Mouse (Mus musculus) embryonic facial prominence, embryonic 15.5 days (tissue): ENCODE measurements around the gene 1110059E24Rik. TPM values are rescaled to one million over a fixed set of nuclear protein-coding genes. Genes with fewer than 3 reads are reported as not detected.

Source experiments
- ATAC-seq: fragments of 200-750 bp; cut with Nextera tagmentation; 2 replicates; pipeline ENCODE4 v1.8.0; 2017; ENCODE audit warnings: low read depth, moderate TSS enrichment; ENCODE audit not compliant: insufficient number of reproducible peaks, low FRiP score, low TSS enrichment
- H3K27ac ChIP-seq: fragments of 300-500 bp; sonication (generic); replicated peaks from 2 replicates; pipeline ENCODE4 v1.5.1; 2015; ENCODE audit warnings: mild to moderate bottlenecking, inconsistent platforms
- H3K27me3 ChIP-seq: fragments of 300-500 bp; sonication (generic); 2 replicates; pipeline ENCODE4 v1.6.1; 2015; ENCODE audit warnings: inconsistent platforms
- H3K36me3 ChIP-seq: fragments of 300-500 bp; sonication (generic); 2 replicates; pipeline ENCODE4 v1.6.1; 2015; ENCODE audit warnings: mild to moderate bottlenecking, inconsistent platforms
- H3K4me1 ChIP-seq: fragments of 300-500 bp; sonication (generic); 2 replicates; pipeline ENCODE4 v1.6.1; 2015; ENCODE audit warnings: inconsistent platforms
- H3K4me2 ChIP-seq: fragments of 300-500 bp; sonication (generic); replicated peaks from 2 replicates; pipeline ENCODE4 v1.6.1; 2015; ENCODE audit warnings: mild to moderate bottlenecking, inconsistent platforms
- H3K4me3 ChIP-seq: fragments of 300-500 bp; sonication (generic); replicated peaks from 2 replicates; pipeline ENCODE4 v1.5.1; 2015; ENCODE audit warnings: mild to moderate bottlenecking, inconsistent platforms
- H3K9ac ChIP-seq: fragments of 300-500 bp; sonication (generic); 2 replicates; pipeline ENCODE4 v1.6.1; 2015; ENCODE audit warnings: inconsistent platforms
- H3K9me3 ChIP-seq: fragments of 300-500 bp; sonication (generic); replicated peaks from 2 replicates; pipeline ENCODE4 v1.6.1; 2016; ENCODE audit warnings: inconsistent platforms
- WGBS: fragments of 180-500 bp; shearing (Covaris S2); methylation state at CpG from one replicate; pipeline ENCODE4 v1.1.7; 2015; 5-methylcytosine and 5-hydroxymethylcytosine counted together
- polyA plus RNA-seq: library from polyadenylated mRNA; unstranded; fragments of >200 nt; fragmentation: Nextera tagmentation; extraction: Ambion mirVana; gene quantifications from 2 replicates; pipeline ENCODE4 v1.2.1, GENCODE M21; 2015

The 1110059E24Rik gene
- polyA plus RNA-seq, result 46.4 and 49.8 TPM in 2 replicates

DNA sequence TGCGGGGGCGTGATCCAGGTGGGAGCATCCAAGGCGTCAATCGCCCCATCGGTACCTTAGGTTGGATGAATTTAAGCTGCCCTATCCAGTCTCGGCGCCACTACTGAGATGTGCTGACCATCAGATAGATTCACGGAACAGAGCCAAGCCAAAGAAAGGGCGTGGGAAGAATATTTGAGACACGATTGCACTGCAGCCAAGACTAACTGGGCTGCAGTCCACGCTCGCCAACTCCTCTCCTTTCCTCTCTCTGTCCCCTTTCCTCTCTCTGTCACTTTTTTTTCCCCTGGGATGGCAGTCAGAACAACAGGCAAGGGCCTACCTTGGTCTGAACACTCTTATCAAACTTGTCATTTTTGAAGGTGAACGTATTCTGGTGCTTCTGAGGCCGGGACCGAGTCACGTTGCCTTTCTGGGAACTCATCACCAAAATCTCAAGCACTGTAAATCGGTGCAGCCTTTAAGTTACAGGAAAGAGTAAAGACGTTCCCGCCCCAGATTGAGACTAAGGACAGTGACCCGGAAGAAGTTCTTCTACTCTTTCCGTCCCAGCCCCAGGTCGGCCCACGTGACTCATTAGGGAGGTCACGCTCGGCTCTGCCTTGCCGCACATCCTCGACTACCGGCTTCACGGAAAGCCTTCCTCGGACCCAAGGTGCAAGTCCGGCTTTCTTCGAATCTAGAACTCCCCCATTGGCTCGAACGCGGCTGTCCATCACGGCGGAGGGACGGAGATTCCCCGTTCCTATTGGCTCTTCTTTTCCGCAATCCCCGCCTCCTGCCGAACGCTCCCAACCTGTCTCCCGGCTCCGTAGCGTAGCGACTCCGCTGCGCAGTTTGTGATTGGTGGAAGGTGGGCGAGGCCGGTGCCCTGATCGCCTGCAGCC lies at the start of gene 1110059E24Rik:
Gene 1110059E24Rik, minus strand, starts transcription at position 692 of the 887 bp plus-strand sequence.
- peak within 1 kb of the TSS; percentile 96 for H3K27ac ChIP-seq
- WGBS, result 4% methylated on average over 52 of the region's 52 CpGs
- H3K36me3 ChIP-seq, result no peaks in the 10 kb centered on the region
- H3K27me3 ChIP-seq, result no peaks in the 10 kb centered on the region
- peak within 1 kb of the TSS; percentile 89 for H3K4me3 ChIP-seq
- peak within 1 kb of the TSS; percentile 84 for H3K9ac ChIP-seq
- H3K9me3 ChIP-seq, result no peaks in the 10 kb centered on the region
- peak within 1 kb of the TSS; percentile 72 for H3K4me2 ChIP-seq
- peak; percentile 99 for ATAC-seq
- peaks cover 21% of the 10 kb centered on the region for H3K4me1 ChIP-seq

GRCm38 (mm10) chr19:21680986-21681385 lies 28.2 kb upstream of the 1110059E24Rik start:
- H3K9me3 ChIP-seq, result no peaks in the 10 kb centered on the region
- ATAC-seq, result no peak
- no peaks in the 10 kb centered on the region for H3K27me3 ChIP-seq
- no peak overlapping the region for H3K4me2 ChIP-seq
- WGBS, result 95% methylated on average over 10 of the region's 10 CpGs
- peaks cover 26% of the 10 kb centered on the region for H3K36me3 ChIP-seq
- no peak overlapping the region for H3K27ac ChIP-seq
- no peak overlapping the region for H3K4me3 ChIP-seq
- no peak overlapping the region for H3K9ac ChIP-seq
- no peaks in the 10 kb centered on the region for H3K4me1 ChIP-seq

DNA sequence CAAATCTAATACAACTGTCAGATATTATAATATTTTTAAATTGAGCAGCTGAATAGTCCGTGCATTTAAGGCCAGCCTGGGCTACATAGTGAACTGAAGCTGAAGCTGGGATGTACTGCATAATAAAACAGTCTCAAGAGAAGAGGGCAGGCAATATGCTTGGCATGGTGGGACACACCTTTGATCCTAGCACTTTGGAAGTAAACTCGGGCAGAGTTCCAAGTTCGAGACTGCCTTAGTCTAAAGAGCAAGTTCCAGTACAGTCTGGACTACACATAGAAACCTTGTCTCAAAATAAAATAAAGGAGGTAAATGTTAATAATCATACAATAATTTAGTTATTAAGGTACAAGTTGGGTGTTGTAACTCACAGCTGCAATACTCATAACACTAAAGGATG lies 27.3 kb upstream of the 1110059E24Rik start:
- WGBS, result 94% methylated on average over 3 of the region's 3 CpGs
- Histone ChIP-seq H3K9ac (no peak overlapping the region), H3K4me1 (no peaks in the 10 kb centered on the region), H3K9me3 (no peaks in the 10 kb centered on the region), H3K27ac (no peak overlapping the region), H3K4me2 (no peak overlapping the region), H3K27me3 (no peaks in the 10 kb centered on the region), H3K36me3 (peaks cover 27% of the 10 kb centered on the region), H3K4me3 (no peak overlapping the region)
- no peak for ATAC-seq

DNA sequence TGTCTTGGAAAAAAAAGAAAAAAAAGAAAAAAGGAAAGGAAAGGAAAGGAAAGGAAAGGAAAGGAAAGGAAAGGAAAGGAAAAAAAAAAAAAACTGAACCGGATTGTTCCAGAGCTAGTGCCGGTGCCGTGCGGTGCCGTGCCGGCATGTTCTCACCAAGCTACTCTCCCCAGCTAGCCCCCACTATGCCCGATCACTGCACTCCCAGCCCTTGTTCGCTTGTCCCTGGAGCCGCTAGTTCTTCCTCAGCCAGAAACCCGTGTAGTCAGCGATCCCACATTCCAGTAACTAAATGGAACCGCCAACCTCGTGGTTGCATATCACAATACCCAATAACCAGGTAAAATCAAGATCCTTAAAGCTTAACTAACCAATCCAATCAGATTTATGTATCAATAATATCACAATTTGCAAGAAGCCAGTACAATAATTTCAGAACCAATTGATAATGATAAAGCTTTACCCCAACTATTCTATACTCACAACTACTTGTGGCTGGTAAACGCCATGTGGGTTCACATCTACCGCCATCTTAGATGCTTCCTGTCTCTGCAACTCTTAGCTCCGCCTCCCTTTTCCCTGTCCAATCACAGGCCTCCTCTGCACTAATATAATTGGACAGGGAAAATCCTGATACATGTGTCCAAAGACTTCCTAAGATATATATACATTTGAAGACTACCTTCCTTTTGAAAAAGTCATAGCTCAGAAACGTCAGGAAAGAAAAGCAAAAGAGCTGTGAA lies 21.7 kb upstream of the 1110059E24Rik start:
- no peak overlapping the region for H3K4me2 ChIP-seq
- no peaks in the 10 kb centered on the region for H3K27me3 ChIP-seq
- no peak overlapping the region for H3K9ac ChIP-seq
- no peaks in the 10 kb centered on the region for H3K4me1 ChIP-seq
- H3K36me3 ChIP-seq, result peaks cover 12% of the 10 kb centered on the region; the same call in 1 of the 2 replicates
- ATAC-seq, result no peak
- 94% methylated on average over 17 of the region's 17 CpGs for WGBS
- no peak overlapping the region for H3K27ac ChIP-seq
- no peak overlapping the region for H3K4me3 ChIP-seq
- no peaks in the 10 kb centered on the region for H3K9me3 ChIP-seq

- WGBS, result 76% methylated on average over 4 of the region's 4 CpGs
- Histone ChIP-seq H3K4me1 (no peaks in the 10 kb centered on the region), H3K27me3 (no peaks in the 10 kb centered on the region), H3K27ac (no peak overlapping the region), H3K36me3 (no peaks in the 10 kb centered on the region), H3K4me3 (no peak overlapping the region), H3K9me3 (no peaks in the 10 kb centered on the region), H3K9ac (no peak overlapping the region), H3K4me2 (no peak overlapping the region)
- ATAC-seq, result no peak
Measured at GRCm38 (mm10) chr19:21669650-21670049, 16.9 kb upstream of the 1110059E24Rik start.

- Histone ChIP-seq H3K27me3 (no peaks in the 10 kb centered on the region), H3K36me3 (no peaks in the 10 kb centered on the region), H3K4me1 (no peaks in the 10 kb centered on the region), H3K4me2 (no peak overlapping the region), H3K9me3 (no peaks in the 10 kb centered on the region), H3K27ac (no peak overlapping the region), H3K9ac (no peak overlapping the region), H3K4me3 (no peak overlapping the region)
- 78% methylated on average over 4 of the region's 4 CpGs for WGBS
- ATAC-seq, result no peak
Measured at GRCm38 (mm10) chr19:21663756-21664456, 11.1 kb upstream of the 1110059E24Rik start.

DNA sequence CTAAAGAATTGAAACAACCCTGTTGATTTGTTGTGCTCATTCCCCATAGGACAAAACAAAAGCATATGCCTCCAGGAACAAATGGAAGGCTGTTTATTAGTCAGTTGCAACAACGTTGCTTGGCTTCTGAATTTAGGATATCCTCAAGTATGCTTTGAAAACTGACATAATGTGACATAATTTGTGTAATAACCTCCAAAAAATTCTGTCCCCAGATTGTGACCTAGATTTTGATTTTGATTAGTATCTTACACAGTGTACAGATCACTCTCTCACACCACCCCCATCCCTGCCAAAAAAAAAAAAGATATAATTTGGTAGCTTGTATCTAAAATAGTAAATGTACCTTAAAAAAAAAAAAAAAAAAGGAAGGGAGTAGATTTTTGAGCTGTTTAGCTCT lies 8.0 kb upstream of the 1110059E24Rik start:
- Histone ChIP-seq H3K27me3 (no peaks in the 10 kb centered on the region), H3K4me3 (no peak overlapping the region), H3K27ac (no peak overlapping the region), H3K9ac (no peak overlapping the region), H3K4me1 (no peaks in the 10 kb centered on the region; the same call in 1 of the 2 replicates), H3K4me2 (no peak overlapping the region), H3K9me3 (no peaks in the 10 kb centered on the region), H3K36me3 (no peaks in the 10 kb centered on the region)
- ATAC-seq, result no peak
- 48% methylated on average over 1 of the region's 1 CpGs for WGBS

DNA sequence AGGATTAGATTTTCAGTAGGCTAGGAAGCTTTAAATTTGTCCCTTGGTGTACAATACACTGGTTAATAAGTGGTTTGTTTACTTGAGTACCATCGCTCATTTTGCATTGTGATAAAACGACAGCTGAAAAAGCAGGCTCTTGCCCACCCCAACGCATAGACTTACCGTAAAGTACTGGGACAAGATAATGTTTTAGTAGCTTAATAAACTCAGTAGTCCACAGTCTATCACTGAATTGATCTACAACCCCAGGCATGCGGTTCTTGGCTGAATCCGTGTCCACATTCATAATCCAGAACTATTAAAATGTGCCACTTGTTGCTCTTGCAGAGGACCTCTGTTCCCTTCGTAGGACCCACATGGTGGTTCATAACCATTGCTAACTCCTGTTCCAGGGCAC lies 2.0 kb upstream of the 1110059E24Rik start:
- no peak overlapping the region for H3K9ac ChIP-seq
- H3K4me1 ChIP-seq, result peaks cover 15% of the 10 kb centered on the region

GRCm38 (mm10) chr19:21653172-21653981 lies 601 bp upstream of the 1110059E24Rik start, which contains the start of gene Abhd17b:
Gene Abhd17b, plus strand, starts transcription at chr19:21653185.
- no peaks in the 10 kb centered on the region for H3K9me3 ChIP-seq
- under 1% methylated on average over 103 of the region's 105 CpGs for WGBS
- peaks cover 15% of the 10 kb centered on the region for H3K4me1 ChIP-seq
- peak within 1 kb of the TSS; percentile 84 for H3K9ac ChIP-seq
- H3K4me2 ChIP-seq, result peak within 1 kb of the TSS; percentile 72
- peak within 1 kb of the TSS; percentile 89 for H3K4me3 ChIP-seq
- no peaks in the 10 kb centered on the region for H3K36me3 ChIP-seq
- peak within 1 kb of the TSS; percentile 96 for H3K27ac ChIP-seq
- no peaks in the 10 kb centered on the region for H3K27me3 ChIP-seq
- peak; percentile 20 for ATAC-seq

More for the DNA sequence above, 2.0 kb upstream of the 1110059E24Rik start:
- Histone ChIP-seq H3K4me2 (peak overlapping the region; percentile 52), H3K27me3 (no peaks in the 10 kb centered on the region), H3K36me3 (no peaks in the 10 kb centered on the region), H3K27ac (no peak overlapping the region), H3K9me3 (no peaks in the 10 kb centered on the region), H3K4me3 (peak overlapping the region; percentile 89)
- ATAC-seq, result no peak
- 71% methylated on average over 7 of the region's 7 CpGs for WGBS

GRCm38 (mm10) chr19:21651664-21652063 lies 1.1 kb downstream of the 1110059E24Rik start:
- ATAC-seq, result no peak
- H3K4me2 ChIP-seq, result peak overlapping the region; percentile 72
- no peaks in the 10 kb centered on the region for H3K9me3 ChIP-seq
- H3K4me3 ChIP-seq, result peak overlapping the region; percentile 89
- 31% methylated on average over 6 of the region's 6 CpGs for WGBS
- no peaks in the 10 kb centered on the region for H3K36me3 ChIP-seq
- no peak overlapping the region; the same call in 1 of the 2 replicates for H3K27ac ChIP-seq
- H3K4me1 ChIP-seq, result peaks cover 23% of the 10 kb centered on the region
- peak overlapping the region; percentile 84 for H3K9ac ChIP-seq
- H3K27me3 ChIP-seq, result no peaks in the 10 kb centered on the region
